Mouse (Mus musculus): Measurements from ENCODE around the gene Zfp704. TPM values are rescaled to one million over a fixed set of nuclear protein-coding genes. Genes with fewer than 3 reads are reported as not detected.

The Zfp704 gene
- polyA plus RNA-seq, 1 experiment = 15.1 TPM

DNA sequence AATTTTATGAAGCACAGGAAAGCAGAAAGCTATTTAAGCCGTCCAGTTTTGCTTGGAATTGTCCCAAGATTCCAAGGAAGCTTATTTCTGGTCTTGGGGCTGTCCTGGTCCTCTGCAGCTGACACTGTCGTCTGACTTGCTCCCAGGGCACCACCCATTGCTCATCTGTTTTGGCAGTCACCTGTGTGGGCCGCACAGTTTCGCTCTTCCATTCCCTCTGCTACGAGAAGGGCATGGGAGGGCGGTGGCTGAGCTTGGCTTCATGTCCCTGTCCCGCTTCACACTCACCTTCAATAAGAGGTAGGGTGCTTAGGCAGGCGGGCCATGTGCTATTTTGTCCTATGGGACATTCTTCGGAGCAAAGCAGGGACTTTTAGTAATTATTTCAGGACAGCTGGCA is 204.5 kb downstream of the Zfp704 start:
- no peaks in the 10 kb centered on the region for H3K4me1 ChIP-seq (ENCODE audit: control insufficient read depth, insufficient read depth, low read length)

DNA sequence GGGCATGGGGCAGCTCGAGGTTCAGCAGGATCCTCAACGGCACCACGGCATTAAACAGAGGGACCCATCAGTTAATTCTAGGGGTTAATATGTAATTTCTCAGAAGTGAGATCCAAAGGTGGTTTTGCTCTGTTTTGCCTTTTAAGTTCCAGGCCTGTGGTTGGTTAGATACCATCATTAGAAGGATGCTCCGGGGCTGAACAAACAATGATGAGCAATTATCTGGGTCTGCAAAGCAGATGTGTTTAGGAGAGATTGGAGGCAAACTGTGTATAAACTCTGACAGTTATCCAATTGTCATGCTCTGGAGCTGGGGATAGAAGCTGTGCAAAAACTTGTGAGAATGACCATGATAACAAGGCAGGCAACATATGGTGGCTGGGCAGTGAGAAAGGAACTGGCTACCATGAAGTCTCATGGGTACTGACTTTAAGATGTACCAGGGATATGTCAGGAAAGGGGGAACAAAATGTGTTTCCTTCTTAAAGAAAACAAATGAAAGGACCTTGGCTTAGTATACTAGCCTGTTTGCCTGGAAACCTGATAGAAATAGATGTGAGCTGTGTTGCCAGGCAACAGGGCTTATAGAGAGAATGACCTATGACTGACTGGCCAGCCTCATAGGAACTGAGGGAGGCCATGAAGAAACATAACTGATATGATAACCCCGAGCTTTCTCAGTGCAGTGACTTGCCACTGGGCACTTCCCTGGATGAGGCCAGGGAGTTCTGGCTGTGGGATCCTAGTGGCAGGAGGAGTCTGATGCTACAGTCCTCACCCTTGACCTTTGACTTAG is 206.4 kb downstream of the Zfp704 start:
- H3K27ac ChIP-seq (ENCODE audit: insufficient read depth, low read length) = no peak overlapping the region
- H3K4me1 ChIP-seq (ENCODE audit: control insufficient read depth, insufficient read depth, low read length) = no peaks in the 10 kb centered on the region
- TF ChIP-seq POLR2A (IDR thresholded peaks at IDR 0.05; ENCODE audit: extremely low read depth, insufficient read depth, low read length) (no peak), CTCF (IDR thresholded peaks at IDR 0.05; ENCODE audit: extremely low read depth, insufficient read depth, low read length) (no peak)
- H3K4me3 ChIP-seq (ENCODE audit: insufficient read depth, low read length) = no peak overlapping the region

More for the DNA sequence above, 204.5 kb downstream of the Zfp704 start:
- TF ChIP-seq POLR2A (IDR thresholded peaks at IDR 0.05; ENCODE audit: extremely low read depth, insufficient read depth, low read length) (no peak), CTCF (IDR thresholded peaks at IDR 0.05; ENCODE audit: extremely low read depth, insufficient read depth, low read length) (no peak)
- Histone ChIP-seq H3K4me3 (ENCODE audit: insufficient read depth, low read length) (no peak overlapping the region), H3K27ac (ENCODE audit: insufficient read depth, low read length) (no peak overlapping the region)

DNA sequence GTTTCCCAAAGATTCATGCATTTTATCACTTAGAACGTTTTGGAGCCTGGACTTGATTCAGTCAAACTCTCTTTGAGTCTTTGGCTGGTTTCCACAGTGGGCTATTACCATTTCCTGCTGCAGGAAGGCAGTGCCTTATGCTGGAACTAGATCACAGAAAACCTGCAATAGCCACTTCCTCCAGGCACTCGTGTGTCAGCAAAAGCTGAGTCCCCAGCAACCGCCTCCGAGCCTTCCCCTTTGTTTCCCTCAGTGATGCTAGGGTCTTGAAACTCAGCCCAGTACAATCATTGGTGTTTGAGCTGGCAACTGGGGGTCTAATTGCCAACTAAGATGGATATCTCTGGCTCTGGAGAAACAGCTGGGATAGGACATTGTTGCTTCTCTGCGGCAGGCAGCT is 207.0 kb downstream of the Zfp704 start:
- Histone ChIP-seq H3K4me1 (ENCODE audit: control insufficient read depth, insufficient read depth, low read length) (no peaks in the 10 kb centered on the region), H3K4me3 (ENCODE audit: insufficient read depth, low read length) (no peak overlapping the region), H3K27ac (ENCODE audit: insufficient read depth, low read length) (no peak overlapping the region)
- no peak for TF ChIP-seq POLR2A (IDR thresholded peaks at IDR 0.05; ENCODE audit: extremely low read depth, insufficient read depth, low read length)
- TF ChIP-seq CTCF (IDR thresholded peaks at IDR 0.05; ENCODE audit: extremely low read depth, insufficient read depth, low read length) = no peak

DNA sequence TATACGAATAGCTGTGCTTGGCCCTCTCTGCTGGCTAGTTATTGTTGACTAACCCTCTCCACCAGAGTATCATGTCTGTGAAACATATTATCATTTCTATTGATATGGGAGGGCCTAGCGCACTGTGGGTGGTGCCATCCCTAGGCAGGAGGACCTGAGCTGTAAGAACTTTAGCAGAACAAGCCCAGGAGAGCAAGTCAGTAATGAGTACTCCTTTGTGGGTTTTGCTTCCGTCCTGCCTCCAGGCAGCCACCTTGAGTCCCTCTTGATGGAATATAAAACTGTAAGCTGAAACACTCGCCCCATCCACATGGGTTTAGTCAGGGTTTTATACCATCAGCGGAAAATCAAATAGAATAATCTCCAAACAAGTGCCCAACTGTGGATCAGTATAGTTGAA is 207.5 kb downstream of the Zfp704 start:
- Histone ChIP-seq H3K27ac (ENCODE audit: insufficient read depth, low read length) (no peak overlapping the region), H3K4me3 (ENCODE audit: insufficient read depth, low read length) (no peak overlapping the region), H3K4me1 (ENCODE audit: control insufficient read depth, insufficient read depth, low read length) (no peaks in the 10 kb centered on the region)
- TF ChIP-seq CTCF (IDR thresholded peaks at IDR 0.05; ENCODE audit: extremely low read depth, insufficient read depth, low read length) (no peak), POLR2A (IDR thresholded peaks at IDR 0.05; ENCODE audit: extremely low read depth, insufficient read depth, low read length) (no peak)

DNA sequence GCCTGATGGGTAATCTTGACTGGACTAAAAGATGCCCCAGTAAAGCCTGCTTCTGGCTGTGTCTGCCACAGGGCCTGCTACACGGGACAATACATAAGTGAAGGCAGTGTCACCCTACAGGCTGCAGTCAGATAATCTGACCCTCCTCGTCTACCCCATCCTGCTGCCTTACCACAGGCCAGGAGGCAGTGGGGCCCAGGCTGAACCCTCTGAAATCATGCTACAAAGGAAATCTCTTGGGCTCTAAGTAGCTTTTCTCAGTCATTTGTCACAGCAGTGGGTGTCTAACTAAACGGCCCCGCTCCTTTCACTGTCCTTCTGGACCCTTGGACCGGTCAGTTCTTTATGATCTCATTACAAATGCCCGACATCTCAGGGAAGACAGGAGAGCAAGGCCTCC is 208.2 kb downstream of the Zfp704 start:
- Histone ChIP-seq H3K27ac (ENCODE audit: insufficient read depth, low read length) (no peak overlapping the region), H3K4me3 (ENCODE audit: insufficient read depth, low read length) (no peak overlapping the region), H3K4me1 (ENCODE audit: control insufficient read depth, insufficient read depth, low read length) (no peaks in the 10 kb centered on the region)
- TF ChIP-seq POLR2A (IDR thresholded peaks at IDR 0.05; ENCODE audit: extremely low read depth, insufficient read depth, low read length) (no peak), CTCF (IDR thresholded peaks at IDR 0.05; ENCODE audit: extremely low read depth, insufficient read depth, low read length) (no peak)

DNA sequence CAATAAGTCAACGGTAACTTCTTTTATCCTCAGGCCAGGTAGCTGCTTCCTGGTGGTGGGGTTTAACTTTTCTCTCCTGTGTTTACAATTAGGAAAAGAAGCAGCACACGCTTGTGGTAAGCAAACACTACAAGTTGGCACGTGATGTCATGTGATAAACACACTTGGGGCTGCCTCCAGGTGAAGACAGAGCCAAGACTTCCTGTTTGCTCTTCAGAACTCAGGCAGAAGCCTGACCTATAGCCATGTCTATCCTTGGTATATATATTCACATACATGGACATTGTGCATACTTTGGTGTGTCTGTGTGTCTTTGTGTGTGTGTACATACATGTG is 209.0 kb downstream of the Zfp704 start:
- TF ChIP-seq POLR2A (IDR thresholded peaks at IDR 0.05; ENCODE audit: extremely low read depth, insufficient read depth, low read length) (no peak), CTCF (IDR thresholded peaks at IDR 0.05; ENCODE audit: extremely low read depth, insufficient read depth, low read length) (no peak)
- Histone ChIP-seq H3K4me1 (ENCODE audit: control insufficient read depth, insufficient read depth, low read length) (no peaks in the 10 kb centered on the region), H3K4me3 (ENCODE audit: insufficient read depth, low read length) (no peak overlapping the region), H3K27ac (ENCODE audit: insufficient read depth, low read length) (no peak overlapping the region)

DNA sequence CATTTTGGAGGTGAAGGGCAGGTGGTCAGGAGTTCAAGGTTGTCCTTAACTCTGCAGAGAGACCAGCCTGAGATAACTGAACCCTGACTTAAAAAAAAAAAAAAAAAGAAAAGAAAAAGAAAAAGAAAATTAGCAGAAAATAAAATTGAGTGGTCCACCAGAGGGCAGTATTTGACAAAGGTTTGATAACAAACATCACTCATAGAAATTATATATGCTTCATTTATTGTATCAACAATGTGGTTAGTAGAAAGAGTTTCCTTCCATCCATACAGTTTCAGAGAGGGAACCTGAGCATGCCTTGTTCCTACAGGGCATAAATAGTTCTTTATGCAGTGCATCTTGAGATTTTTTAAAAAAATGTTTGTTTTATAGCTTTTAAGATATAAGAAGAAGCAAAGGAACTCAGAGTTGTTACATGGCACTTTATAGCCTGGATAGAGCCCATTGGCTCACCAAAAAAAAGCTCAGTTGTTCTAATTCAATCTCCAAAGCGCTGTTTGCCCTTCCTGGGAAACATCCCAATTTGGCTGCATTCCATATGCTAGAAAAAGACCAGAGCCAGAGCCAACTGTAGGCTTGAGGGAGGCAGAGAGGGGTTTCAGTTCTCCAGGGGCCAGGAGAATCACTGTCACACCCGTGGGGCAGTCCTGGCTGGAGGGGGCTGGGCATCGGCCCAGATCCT is 209.5 kb downstream of the Zfp704 start:
- TF ChIP-seq CTCF (IDR thresholded peaks at IDR 0.05; ENCODE audit: extremely low read depth, insufficient read depth, low read length) (no peak), POLR2A (IDR thresholded peaks at IDR 0.05; ENCODE audit: extremely low read depth, insufficient read depth, low read length) (no peak)
- no peak overlapping the region for H3K4me3 ChIP-seq (ENCODE audit: insufficient read depth, low read length)
- no peaks in the 10 kb centered on the region for H3K4me1 ChIP-seq (ENCODE audit: control insufficient read depth, insufficient read depth, low read length)
- H3K27ac ChIP-seq (ENCODE audit: insufficient read depth, low read length) = no peak overlapping the region

DNA sequence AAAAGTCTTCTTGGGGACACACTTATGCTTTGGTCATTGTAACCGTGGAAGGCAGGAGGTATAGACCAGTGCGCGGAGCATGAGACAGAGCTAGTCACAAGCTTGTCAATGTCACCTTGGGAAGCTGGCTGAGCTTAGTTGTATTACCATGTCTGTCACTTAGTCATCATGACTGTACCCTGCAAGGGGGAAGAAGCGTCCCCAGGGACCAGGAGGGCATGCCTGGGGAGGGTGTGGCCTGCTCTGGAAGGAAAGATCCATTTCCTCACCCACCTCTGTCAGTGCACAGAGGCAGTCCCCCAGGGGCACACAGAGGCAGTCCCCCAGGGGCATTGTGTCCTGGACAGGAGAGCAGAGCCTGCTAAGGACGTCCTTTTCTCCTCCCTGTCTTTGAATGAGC is 211.6 kb downstream of the Zfp704 start:
- Histone ChIP-seq H3K4me3 (ENCODE audit: insufficient read depth, low read length) (no peak overlapping the region), H3K27ac (ENCODE audit: insufficient read depth, low read length) (no peak overlapping the region), H3K4me1 (ENCODE audit: control insufficient read depth, insufficient read depth, low read length) (no peaks in the 10 kb centered on the region)
- no peak for TF ChIP-seq POLR2A (IDR thresholded peaks at IDR 0.05; ENCODE audit: extremely low read depth, insufficient read depth, low read length)
- no peak for TF ChIP-seq CTCF (IDR thresholded peaks at IDR 0.05; ENCODE audit: extremely low read depth, insufficient read depth, low read length)

Data from cortical plate, adult 2 months (tissue).